Mouse (Mus musculus): ENCODE results near the gene Mpped2. TPM values are rescaled to one million over a fixed set of nuclear protein-coding genes. Genes with fewer than 3 reads are reported as not detected.

Mpped2 gene
- polyA plus RNA-seq, 1 experiment from 2014 or later = 106 TPM

DNA sequence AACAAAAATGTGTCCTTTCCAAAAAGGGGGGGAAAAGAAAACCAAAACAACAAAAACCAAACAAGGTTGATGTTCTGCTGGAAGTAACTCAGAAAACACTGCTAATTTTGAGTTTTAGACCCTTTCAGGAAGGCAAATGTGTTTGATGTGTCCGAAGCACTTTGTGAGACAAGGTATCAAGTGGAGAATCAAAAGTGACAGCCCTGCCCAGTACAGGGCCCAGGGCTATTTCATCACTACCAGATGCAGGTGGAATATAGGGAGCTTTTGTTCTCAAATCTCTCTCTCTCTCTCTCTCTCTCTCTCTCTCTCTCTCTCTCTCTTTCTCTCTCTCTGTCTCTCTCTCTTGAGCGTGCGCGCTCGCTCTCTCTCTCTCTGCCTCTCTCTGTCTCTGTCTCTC, 140.1 kb downstream of the Mpped2 start:
- H3K27me3 ChIP-seq (ENCODE audit: low read depth, poor library complexity, severe bottlenecking) = no peaks in the 10 kb centered on the region
- no peak for DNase-seq (ENCODE audit: low spot score)
- H3K9me3 ChIP-seq (replicated peaks) = no peaks in the 10 kb centered on the region
- 0 out of 2 replicates have a peak, but pooled peaks cover 4% of the 10 kb centered on the region for H3K36me3 ChIP-seq
- 89% methylated on average over 5 of the region's 5 CpGs for WGBS
- H3K4me3 ChIP-seq = no peak overlapping the region
- peak overlapping the region; percentile 71; the same call in 1 of the 2 replicates for H3K27ac ChIP-seq
- peaks cover 78% of the 10 kb centered on the region for H3K4me1 ChIP-seq

DNA sequence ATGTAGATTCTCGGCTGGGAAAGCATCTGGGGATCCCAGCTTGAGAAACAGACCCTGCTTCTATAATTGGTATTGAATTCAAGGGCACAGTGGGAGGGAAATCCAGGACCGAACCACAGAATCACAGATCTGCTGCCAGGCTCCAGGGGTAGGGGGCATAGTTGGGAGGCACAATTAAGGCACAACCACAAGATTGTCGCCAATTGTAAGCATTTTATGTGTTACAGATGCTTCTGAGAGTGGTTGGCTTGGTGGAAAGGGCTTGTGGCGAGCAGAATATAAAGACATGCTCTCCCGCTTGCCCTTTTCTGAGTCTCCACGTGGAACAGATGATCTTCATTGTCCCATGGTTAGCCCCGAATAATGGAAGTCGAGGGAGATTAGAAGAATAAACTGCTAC, 142.3 kb downstream of the Mpped2 start:
- Histone ChIP-seq H3K36me3 (peaks cover 4% of the 10 kb centered on the region; the same call in 1 of the 2 replicates), H3K4me1 (peaks cover 79% of the 10 kb centered on the region), H3K4me3 (no peak overlapping the region), H3K9me3 (replicated peaks) (no peaks in the 10 kb centered on the region), H3K27ac (0 out of 2 replicates have a peak overlapping the region, but pooled peaks have one; percentile 26), H3K27me3 (ENCODE audit: low read depth, poor library complexity, severe bottlenecking) (no peaks in the 10 kb centered on the region)
- 70% methylated on average over 8 of the region's 8 CpGs for WGBS
- DNase-seq (ENCODE audit: low spot score) = no peak

DNA sequence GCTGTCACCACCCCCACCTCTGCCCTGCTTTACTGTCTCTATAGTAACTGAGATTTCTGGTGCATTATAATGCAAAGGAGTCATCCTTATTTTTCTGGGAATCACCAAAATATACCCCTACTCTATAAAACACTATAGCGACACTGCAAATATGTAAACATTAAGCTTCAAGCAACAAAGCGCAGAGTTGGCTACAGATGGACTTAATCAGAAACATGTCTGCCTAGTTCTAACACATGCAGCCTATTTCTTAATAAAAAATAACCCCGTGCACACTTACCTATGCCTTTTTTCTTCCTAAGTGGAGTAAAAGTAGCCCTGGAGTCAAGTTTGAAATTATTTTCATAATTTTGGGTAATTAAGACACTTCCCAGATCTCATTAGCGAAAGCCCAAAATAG, 144.2 kb downstream of the Mpped2 start:
- peak overlapping the region; percentile 82 for H3K27ac ChIP-seq
- DNase-seq (ENCODE audit: low spot score) = no peak
- peaks cover 4% of the 10 kb centered on the region; the same call in 1 of the 2 replicates for H3K36me3 ChIP-seq
- 62% methylated on average over 4 of the region's 4 CpGs for WGBS
- no peaks in the 10 kb centered on the region for H3K27me3 ChIP-seq (ENCODE audit: low read depth, poor library complexity, severe bottlenecking)
- H3K9me3 ChIP-seq (replicated peaks) = no peaks in the 10 kb centered on the region
- H3K4me1 ChIP-seq = peaks cover 84% of the 10 kb centered on the region
- no peak overlapping the region for H3K4me3 ChIP-seq

DNA sequence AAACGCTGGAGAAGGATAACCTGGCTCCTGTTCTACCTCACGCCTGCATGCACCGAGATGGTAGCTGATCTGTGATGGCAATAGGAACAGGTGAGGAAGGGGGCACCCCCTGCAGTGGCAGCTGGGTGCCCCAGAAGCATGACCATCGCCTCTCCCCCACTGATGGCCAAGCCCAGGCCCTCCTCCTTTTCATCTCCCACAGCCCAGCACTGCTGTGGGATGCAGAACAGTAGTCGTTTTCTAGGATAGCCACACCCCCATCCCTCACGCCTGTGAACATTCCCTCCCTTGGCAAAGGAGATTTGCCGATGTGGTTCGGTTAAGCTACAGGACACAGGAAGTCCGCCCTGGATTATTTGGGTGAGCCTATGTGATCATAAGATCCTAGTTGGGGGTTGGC, 151.1 kb downstream of the Mpped2 start:
- Histone ChIP-seq H3K36me3 (peaks cover 3% of the 10 kb centered on the region; the same call in 1 of the 2 replicates), H3K4me3 (no peak overlapping the region), H3K27me3 (ENCODE audit: low read depth, poor library complexity, severe bottlenecking) (no peaks in the 10 kb centered on the region), H3K9me3 (replicated peaks) (no peaks in the 10 kb centered on the region), H3K4me1 (peaks cover 65% of the 10 kb centered on the region), H3K27ac (peak overlapping the region; percentile 32; the same call in 1 of the 2 replicates)
- no peak for DNase-seq (ENCODE audit: low spot score)
- WGBS = 74% methylated on average over 9 of the region's 9 CpGs

DNA sequence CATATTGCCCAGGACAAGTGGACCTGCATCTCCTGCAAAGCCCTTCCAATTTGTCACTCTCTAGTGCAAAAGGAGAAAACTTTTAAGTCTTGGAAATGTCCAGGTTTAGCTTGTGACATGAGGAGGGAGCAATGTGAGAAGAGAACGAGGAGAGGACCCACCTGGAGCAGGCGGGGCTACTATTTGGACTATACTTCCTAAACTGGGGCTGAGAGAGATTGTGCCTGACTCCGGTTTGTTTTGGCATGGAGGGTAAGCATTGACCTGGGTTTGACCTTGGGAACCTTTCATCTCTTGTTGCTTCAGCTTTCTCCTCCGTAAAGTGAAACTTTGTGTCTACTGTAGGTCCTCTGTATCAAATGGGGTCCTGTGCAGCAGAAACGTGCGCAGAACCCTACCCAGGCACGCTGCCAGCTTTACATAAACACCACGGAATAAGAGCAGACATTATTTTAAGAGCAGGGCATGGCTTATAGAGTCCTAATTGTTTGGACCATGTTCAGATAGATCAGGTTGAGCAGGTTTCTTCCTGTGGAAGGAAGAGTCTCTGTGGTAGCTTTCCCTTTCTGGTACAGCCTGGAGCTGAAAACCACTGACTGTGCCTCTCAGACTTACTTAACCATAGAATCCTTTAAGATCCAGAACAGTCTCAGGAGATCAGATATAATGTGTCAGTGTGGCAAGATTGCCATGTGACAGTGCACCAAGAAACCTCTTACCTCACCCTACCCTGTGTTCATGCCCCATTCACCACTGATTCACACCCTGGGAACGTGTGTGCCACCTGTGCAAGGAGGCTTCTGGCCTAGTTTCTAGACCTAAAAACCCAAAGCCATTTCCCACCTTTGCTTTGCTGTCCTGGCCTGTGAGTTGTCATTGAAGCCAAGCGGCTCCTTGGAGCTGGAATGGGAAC, 152.0 kb downstream of the Mpped2 start:
- H3K27me3 ChIP-seq (ENCODE audit: low read depth, poor library complexity, severe bottlenecking) = no peaks in the 10 kb centered on the region
- H3K4me1 ChIP-seq = peaks cover 62% of the 10 kb centered on the region
- H3K9me3 ChIP-seq (replicated peaks) = no peaks in the 10 kb centered on the region
- H3K36me3 ChIP-seq = peaks cover 3% of the 10 kb centered on the region; the same call in 1 of the 2 replicates
- 66% methylated on average over 10 of the region's 10 CpGs for WGBS
- H3K4me3 ChIP-seq = no peak overlapping the region
- DNase-seq (ENCODE audit: low spot score) = no peak
- H3K27ac ChIP-seq = peak overlapping the region; percentile 32; the same call in 1 of the 2 replicates

DNA sequence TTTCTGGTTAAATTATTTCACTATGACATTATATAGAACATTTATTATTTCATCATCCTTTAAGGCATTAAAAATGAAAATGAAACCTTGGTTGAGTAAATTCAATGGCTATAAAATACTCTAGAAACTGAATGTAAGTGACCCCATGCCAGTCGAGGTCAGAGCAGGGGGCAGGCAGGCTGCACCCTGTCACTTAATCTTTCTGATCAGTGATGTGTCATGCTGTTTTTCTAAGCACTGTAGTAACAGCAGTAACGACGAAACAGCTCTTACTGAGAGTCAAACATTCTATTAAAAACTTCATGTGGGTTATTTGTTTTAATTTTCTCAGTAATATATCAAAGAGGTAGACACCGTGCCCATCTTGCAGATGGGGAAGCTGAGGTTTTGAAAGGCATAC, 153.4 kb downstream of the Mpped2 start:
- Histone ChIP-seq H3K36me3 (peaks cover 3% of the 10 kb centered on the region; the same call in 1 of the 2 replicates), H3K4me1 (peaks cover 47% of the 10 kb centered on the region), H3K27me3 (ENCODE audit: low read depth, poor library complexity, severe bottlenecking) (no peaks in the 10 kb centered on the region), H3K4me3 (no peak overlapping the region), H3K9me3 (replicated peaks) (no peaks in the 10 kb centered on the region), H3K27ac (no peak overlapping the region)
- WGBS = 32% methylated on average over 4 of the region's 4 CpGs
- DNase-seq (ENCODE audit: low spot score) = no peak

DNA sequence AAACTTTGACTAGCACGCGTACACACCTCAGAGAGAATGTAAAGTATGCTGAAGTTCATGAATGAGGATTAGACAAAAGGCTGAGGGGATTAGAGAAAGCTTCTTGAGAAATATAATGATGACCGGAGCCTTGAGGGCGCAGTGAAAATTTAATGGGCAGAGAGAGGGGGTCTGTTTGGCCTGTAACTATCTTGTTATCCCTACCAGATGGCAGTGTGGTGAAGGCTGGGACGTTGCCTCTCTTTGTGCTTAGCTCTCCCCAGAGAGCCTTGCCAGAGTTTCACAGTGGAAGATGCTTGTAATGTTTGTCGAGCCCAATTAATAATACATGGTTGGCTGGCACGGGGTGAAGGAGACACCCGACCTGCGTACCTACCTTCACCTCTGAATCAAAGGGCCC, 156.3 kb downstream of the Mpped2 start:
- Histone ChIP-seq H3K36me3 (no peaks in the 10 kb centered on the region), H3K27me3 (ENCODE audit: low read depth, poor library complexity, severe bottlenecking) (0 out of 2 replicates have a peak, but pooled peaks cover 4% of the 10 kb centered on the region), H3K4me1 (peaks cover 50% of the 10 kb centered on the region), H3K27ac (no peak overlapping the region; the same call in 1 of the 2 replicates), H3K4me3 (no peak overlapping the region), H3K9me3 (replicated peaks) (no peaks in the 10 kb centered on the region)
- WGBS = 76% methylated on average over 9 of the region's 9 CpGs
- DNase-seq (ENCODE audit: low spot score) = no peak

DNA sequence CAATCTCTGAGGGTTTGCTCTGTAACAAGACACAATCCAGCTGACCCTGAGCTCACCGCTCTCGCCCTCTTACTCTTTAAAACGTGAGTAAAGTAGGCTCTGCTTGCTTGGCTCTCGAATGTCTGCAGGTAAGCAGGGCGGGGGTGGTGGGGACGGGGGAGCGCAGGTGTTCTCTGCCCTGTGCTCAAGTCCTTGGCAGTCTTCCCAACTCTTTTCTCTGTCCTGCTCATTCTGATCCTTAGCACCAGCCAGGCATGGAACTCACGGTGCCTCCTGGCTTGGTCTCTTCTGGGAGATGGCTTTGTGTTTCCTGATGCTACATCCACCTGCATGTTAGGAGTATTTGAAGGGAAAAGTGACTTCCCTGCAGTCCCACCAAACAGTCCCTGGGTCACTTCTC, 158.4 kb downstream of the Mpped2 start:
- Histone ChIP-seq H3K27ac (no peak overlapping the region; the same call in 1 of the 2 replicates), H3K27me3 (ENCODE audit: low read depth, poor library complexity, severe bottlenecking) (0 out of 2 replicates have a peak, but pooled peaks cover 4% of the 10 kb centered on the region), H3K4me1 (peaks cover 53% of the 10 kb centered on the region), H3K9me3 (replicated peaks) (no peaks in the 10 kb centered on the region), H3K36me3 (no peaks in the 10 kb centered on the region), H3K4me3 (no peak overlapping the region)
- no peak for DNase-seq (ENCODE audit: low spot score)
- WGBS = 89% methylated on average over 8 of the region's 8 CpGs

DNA sequence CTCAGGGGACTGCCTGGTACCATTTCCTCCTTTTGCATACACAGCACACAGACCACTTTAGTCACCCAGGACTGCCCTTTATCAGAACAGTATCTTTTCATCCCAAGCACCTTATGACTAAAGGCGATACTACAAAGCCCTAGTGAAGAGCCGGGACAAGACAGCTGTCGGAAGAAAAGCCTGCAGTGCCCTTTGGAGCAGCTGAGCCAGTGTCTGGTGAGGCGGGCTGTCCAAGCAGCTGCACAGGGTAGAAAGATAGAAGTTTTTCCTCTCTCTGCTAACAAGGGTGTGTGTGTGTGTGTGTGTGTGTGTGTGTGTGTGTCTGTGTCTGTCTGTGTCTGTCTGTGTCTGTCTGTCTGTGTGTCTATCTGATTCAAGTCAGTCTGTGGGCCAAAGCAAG, 161.1 kb downstream of the Mpped2 start:
- Histone ChIP-seq H3K36me3 (no peaks in the 10 kb centered on the region), H3K4me3 (no peak overlapping the region), H3K4me1 (peaks cover 65% of the 10 kb centered on the region), H3K27ac (0 out of 2 replicates have a peak overlapping the region, but pooled peaks have one; percentile 51), H3K27me3 (ENCODE audit: low read depth, poor library complexity, severe bottlenecking) (0 out of 2 replicates have a peak, but pooled peaks cover 4% of the 10 kb centered on the region), H3K9me3 (replicated peaks) (no peaks in the 10 kb centered on the region)
- 56% methylated on average over 4 of the region's 4 CpGs for WGBS
- no peak for DNase-seq (ENCODE audit: low spot score)

DNA sequence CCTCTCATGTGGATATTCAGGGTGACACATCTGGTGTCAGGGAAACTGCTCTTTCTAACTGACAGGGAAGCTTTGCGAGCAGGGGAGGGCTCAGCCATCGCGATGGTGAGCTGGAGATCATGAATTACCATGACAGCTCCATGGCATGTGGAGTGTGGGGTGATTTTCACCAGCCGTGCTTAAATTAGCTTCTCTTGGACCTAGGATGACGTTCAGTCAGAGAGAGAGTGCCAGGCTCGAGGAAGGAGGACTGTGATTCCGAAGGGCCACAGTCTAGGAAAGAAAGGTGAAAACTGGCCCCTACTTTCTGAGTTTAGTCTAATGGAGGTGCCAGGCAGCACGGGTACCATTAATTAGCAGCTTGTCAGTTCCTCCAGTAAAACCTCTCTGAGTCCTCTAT, 161.7 kb downstream of the Mpped2 start:
- no peak for DNase-seq (ENCODE audit: low spot score)
- 0 out of 2 replicates have a peak, but pooled peaks cover 4% of the 10 kb centered on the region for H3K27me3 ChIP-seq (ENCODE audit: low read depth, poor library complexity, severe bottlenecking)
- H3K36me3 ChIP-seq = no peaks in the 10 kb centered on the region
- H3K27ac ChIP-seq = peak overlapping the region; percentile 51
- no peak overlapping the region for H3K4me3 ChIP-seq
- H3K4me1 ChIP-seq = peaks cover 64% of the 10 kb centered on the region
- WGBS = 17% methylated on average over 8 of the region's 8 CpGs
- H3K9me3 ChIP-seq (replicated peaks) = no peaks in the 10 kb centered on the region

DNA sequence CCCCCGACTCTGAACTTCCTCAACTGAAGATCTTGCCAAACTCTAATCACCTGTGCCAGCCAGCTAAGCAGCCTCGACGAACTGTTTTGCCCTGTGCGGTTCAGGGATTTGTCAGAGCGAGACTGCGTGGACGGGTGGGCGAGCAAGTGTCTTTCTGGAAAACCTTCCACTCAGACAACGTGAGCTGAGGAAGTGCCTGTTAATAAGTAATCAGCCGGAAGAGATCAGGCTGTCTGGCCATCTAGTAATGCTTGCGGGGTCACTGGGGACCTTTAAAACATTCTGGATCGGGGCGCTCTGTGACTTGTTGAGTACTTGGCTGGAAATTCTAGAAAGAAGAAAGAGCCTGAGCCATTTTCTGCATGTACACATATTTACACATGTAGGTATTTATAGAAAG, 162.1 kb downstream of the Mpped2 start:
- peaks cover 68% of the 10 kb centered on the region for H3K4me1 ChIP-seq
- WGBS = 67% methylated on average over 13 of the region's 13 CpGs
- 0 out of 2 replicates have a peak, but pooled peaks cover 4% of the 10 kb centered on the region for H3K27me3 ChIP-seq (ENCODE audit: low read depth, poor library complexity, severe bottlenecking)
- H3K36me3 ChIP-seq = no peaks in the 10 kb centered on the region
- no peaks in the 10 kb centered on the region for H3K9me3 ChIP-seq (replicated peaks)
- no peak overlapping the region for H3K4me3 ChIP-seq
- DNase-seq (ENCODE audit: low spot score) = no peak
- H3K27ac ChIP-seq = peak overlapping the region; percentile 51

DNA sequence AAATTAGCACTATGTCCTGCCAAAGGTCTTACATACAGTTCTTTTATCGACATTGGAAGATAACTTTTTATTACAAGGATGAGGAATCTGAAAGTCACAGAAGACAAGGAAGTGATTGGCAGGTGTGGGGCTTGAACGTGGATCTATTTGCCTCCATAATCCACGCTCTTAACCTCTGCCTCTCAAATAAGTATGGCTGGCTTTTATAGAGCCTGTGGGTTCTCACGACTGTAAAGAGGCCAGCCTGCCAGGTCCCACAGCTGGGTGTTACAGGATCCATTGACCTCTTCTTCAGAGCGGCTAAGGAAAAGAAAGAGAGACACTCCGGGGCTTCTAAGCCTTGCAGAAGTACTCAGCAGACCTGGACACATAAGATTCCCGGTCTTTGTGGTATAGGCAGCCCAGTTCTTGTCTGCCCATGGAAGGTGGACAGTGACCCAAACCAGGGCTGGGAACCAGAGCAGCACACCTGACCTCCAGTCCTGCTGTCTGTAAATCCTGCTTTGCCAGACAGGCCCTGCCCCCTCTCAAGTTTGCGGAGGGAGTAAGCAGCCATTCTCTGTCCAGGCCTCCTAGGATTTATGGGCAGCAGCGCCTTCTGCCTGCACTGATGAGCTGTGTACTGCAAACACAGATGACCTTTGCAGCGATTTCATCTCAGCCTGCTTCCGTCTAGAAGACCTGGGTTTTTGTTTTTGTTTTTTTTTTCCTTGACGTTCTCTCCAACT, 162.7 kb downstream of the Mpped2 start:
- peak; percentile 61 for DNase-seq (ENCODE audit: low spot score)
- WGBS = 25% methylated on average over 12 of the region's 12 CpGs
- peaks cover 74% of the 10 kb centered on the region for H3K4me1 ChIP-seq
- 0 out of 2 replicates have a peak, but pooled peaks cover 4% of the 10 kb centered on the region for H3K27me3 ChIP-seq (ENCODE audit: low read depth, poor library complexity, severe bottlenecking)
- H3K4me3 ChIP-seq = 0 out of 2 replicates have a peak overlapping the region, but pooled peaks have one; percentile 9
- H3K9me3 ChIP-seq (replicated peaks) = no peaks in the 10 kb centered on the region
- H3K27ac ChIP-seq = peak overlapping the region; percentile 71
- H3K36me3 ChIP-seq = no peaks in the 10 kb centered on the region

Data from limb, embryonic 10.5 days (tissue).